Mouse (Mus musculus) gastrocnemius, postnatal 25 days (tissue): Measurements from ENCODE around the gene Pip4k2a. TPM values are rescaled to one million over a fixed set of nuclear protein-coding genes. Genes with fewer than 3 reads are reported as not detected.
A peak's percentile ranks its signal among the peaks of the same experiment; 100 is the strongest.

Experiments
- DNase-seq: peaks from one replicate; pipeline ENCODE4 v3.0.0; 2022
- total RNA-seq, 2 experiments: library from RNA; stranded (reverse); gene quantifications; 1 replicate in 1 of 2; 2 replicates in 1 of 2; pipeline ENCODE4 v1.2.3; 2021

Pip4k2a gene
- total RNA-seq, 2 experiments from 2014 or later: 4.0 TPM

GRCm38 (mm10) chr2:18955671-18956070, 42.3 kb downstream of the Pip4k2a start:
- DNase-seq: no peak

GRCm38 (mm10) chr2:18955022-18955421, 42.9 kb downstream of the Pip4k2a start:
- no peak for DNase-seq

- DNase-seq: no peak
Observed at GRCm38 (mm10) chr2:18954422-18954821, 43.5 kb downstream of the Pip4k2a start.

GRCm38 (mm10) chr2:18952102-18952673, 45.7 kb downstream of the Pip4k2a start:
- no peak for DNase-seq

GRCm38 (mm10) chr2:18950758-18951157, 47.2 kb downstream of the Pip4k2a start:
- no peak for DNase-seq

GRCm38 (mm10) chr2:18948741-18949140, 49.2 kb downstream of the Pip4k2a start:
- DNase-seq: no peak

GRCm38 (mm10) chr2:18947669-18948459, 50.1 kb downstream of the Pip4k2a start:
- no peak for DNase-seq

- DNase-seq: no peak
Observed at GRCm38 (mm10) chr2:18945438-18945837, 52.5 kb downstream of the Pip4k2a start.

GRCm38 (mm10) chr2:18943930-18944329, 54.0 kb downstream of the Pip4k2a start:
- no peak for DNase-seq

GRCm38 (mm10) chr2:18943366-18943765, 54.6 kb downstream of the Pip4k2a start:
- no peak for DNase-seq

GRCm38 (mm10) chr2:18940693-18941270, 57.1 kb downstream of the Pip4k2a start:
- DNase-seq: no peak

- DNase-seq: no peak
Observed at GRCm38 (mm10) chr2:18938923-18939329, 59.0 kb downstream of the Pip4k2a start.

GRCm38 (mm10) chr2:18938232-18938631, 59.7 kb downstream of the Pip4k2a start:
- DNase-seq: no peak

GRCm38 (mm10) chr2:18937611-18938010, 60.3 kb downstream of the Pip4k2a start:
- DNase-seq: no peak

- DNase-seq: no peak
Observed at GRCm38 (mm10) chr2:18936446-18936845, 61.5 kb downstream of the Pip4k2a start.

- no peak for DNase-seq
Observed at GRCm38 (mm10) chr2:18935581-18936027, 62.3 kb downstream of the Pip4k2a start.

- no peak for DNase-seq
Observed at GRCm38 (mm10) chr2:18934131-18934530, 63.8 kb downstream of the Pip4k2a start.

GRCm38 (mm10) chr2:18933418-18933817, 64.5 kb downstream of the Pip4k2a start:
- no peak for DNase-seq

- peak; percentile 40 for DNase-seq
Observed at GRCm38 (mm10) chr2:18930318-18931060, 67.4 kb downstream of the Pip4k2a start.

- DNase-seq: no peak
Observed at GRCm38 (mm10) chr2:18928597-18929257, 69.2 kb downstream of the Pip4k2a start.

- no peak for DNase-seq
Observed at GRCm38 (mm10) chr2:18928196-18928595, 69.7 kb downstream of the Pip4k2a start.
